Mouse (Mus musculus) lung, embryonic 16.5 days (tissue): Measurements from ENCODE around the gene Tet2. TPM values are rescaled to one million over a fixed set of nuclear protein-coding genes. Genes with fewer than 3 reads are reported as not detected.
A peak's percentile ranks its signal among the peaks of the same experiment; 100 is the strongest.

Source experiments
- ATAC-seq: fragments of 200-750 bp; cut with Nextera tagmentation; 2 replicates; pipeline ENCODE4 v1.8.0; 2017; ENCODE audit warnings: low read depth, mild to moderate bottlenecking, moderate library complexity
- H3K27ac ChIP-seq: fragments of 300-500 bp; sonication (generic); 2 replicates; pipeline ENCODE4 v1.5.1; 2014; ENCODE audit warnings: mild to moderate bottlenecking, control low read depth, low read length
- H3K27me3 ChIP-seq: fragments of 300-500 bp; sonication (generic); 2 replicates; pipeline ENCODE4 v1.6.1; 2014; ENCODE audit warnings: low read depth, low read length, mixed read lengths; ENCODE audit not compliant: control insufficient read depth, insufficient read depth
- H3K36me3 ChIP-seq: fragments of 300-500 bp; sonication (generic); 2 replicates; pipeline ENCODE4 v1.6.1; 2014; ENCODE audit warnings: low read length; ENCODE audit not compliant: control insufficient read depth, insufficient read depth
- H3K4me1 ChIP-seq: fragments of 300-500 bp; sonication (generic); replicated peaks from 2 replicates; pipeline ENCODE4 v1.6.1; 2014; ENCODE audit warnings: low read length, mixed read lengths; ENCODE audit not compliant: control insufficient read depth, insufficient read depth
- H3K4me2 ChIP-seq: fragments of 300-500 bp; sonication (generic); 2 replicates; pipeline ENCODE4 v1.6.1; 2014; ENCODE audit warnings: low read depth, low read length, control low read depth
- H3K4me3 ChIP-seq: fragments of 300-500 bp; sonication (generic); 2 replicates; pipeline ENCODE4 v1.5.1; 2014; ENCODE audit warnings: mild to moderate bottlenecking, low read length, control low read depth
- H3K9ac ChIP-seq: fragments of 300-500 bp; sonication (generic); 2 replicates; pipeline ENCODE4 v1.6.1; 2014; ENCODE audit warnings: low read length, control low read depth
- H3K9me3 ChIP-seq: fragments of 300-500 bp; sonication (generic); 2 replicates; pipeline ENCODE4 v1.6.1; 2016; ENCODE audit warnings: low read length; ENCODE audit not compliant: control insufficient read depth
- WGBS: fragments of 180-500 bp; shearing (Covaris S2); extraction: QIAGEN DNeasy Blood & Tissue Kit; methylation state at CpG from one replicate; pipeline ENCODE4 v1.1.7; 2014; 5-methylcytosine and 5-hydroxymethylcytosine counted together
- polyA plus RNA-seq: library from polyadenylated mRNA; unstranded; fragments of >200 nt; fragmentation: Nextera tagmentation; extraction: Ambion mirVana; gene quantifications from 2 replicates; pipeline ENCODE4 v1.2.1, GENCODE M21; 2015

The Tet2 gene
- polyA plus RNA-seq, 1 experiment from 2014 or later: 16.1 TPM

- Histone ChIP-seq H3K4me1 (no peaks in the 10 kb centered on the region), H3K9ac (no peak overlapping the region), H3K9me3 (no peaks in the 10 kb centered on the region), H3K27me3 (no peaks in the 10 kb centered on the region), H3K4me2 (no peak overlapping the region), H3K36me3 (no peaks in the 10 kb centered on the region), H3K4me3 (no peak overlapping the region), H3K27ac (no peak overlapping the region)
- no peak for ATAC-seq
- 58% methylated on average over 9 of the region's 9 CpGs for WGBS
These were observed 34.2 kb upstream of the Tet2 start for GRCm38 (mm10) chr3:133579140-133579539.

GRCm38 (mm10) chr3:133574969-133575368, 30.0 kb upstream of the Tet2 start:
- H3K36me3 ChIP-seq: no peaks in the 10 kb centered on the region
- ATAC-seq: no peak
- H3K4me1 ChIP-seq: no peaks in the 10 kb centered on the region
- H3K4me3 ChIP-seq: no peak overlapping the region
- H3K27ac ChIP-seq: no peak overlapping the region
- WGBS: 59% methylated on average over 6 of the region's 6 CpGs
- no peak overlapping the region for H3K4me2 ChIP-seq
- no peaks in the 10 kb centered on the region for H3K27me3 ChIP-seq
- H3K9me3 ChIP-seq: no peaks in the 10 kb centered on the region
- H3K9ac ChIP-seq: no peak overlapping the region

- H3K9me3 ChIP-seq: no peaks in the 10 kb centered on the region
- no peak overlapping the region for H3K4me2 ChIP-seq
- no peak for ATAC-seq
- H3K4me1 ChIP-seq: no peaks in the 10 kb centered on the region
- H3K27me3 ChIP-seq: no peaks in the 10 kb centered on the region
- H3K27ac ChIP-seq: no peak overlapping the region
- H3K9ac ChIP-seq: no peak overlapping the region
- 81% methylated on average over 5 of the region's 5 CpGs for WGBS
- H3K36me3 ChIP-seq: no peaks in the 10 kb centered on the region
- H3K4me3 ChIP-seq: no peak overlapping the region
These were observed 27.0 kb upstream of the Tet2 start for GRCm38 (mm10) chr3:133571961-133572360.

GRCm38 (mm10) chr3:133563503-133564205, 18.7 kb upstream of the Tet2 start:
- H3K36me3 ChIP-seq: no peaks in the 10 kb centered on the region
- H3K4me1 ChIP-seq: no peaks in the 10 kb centered on the region
- no peak overlapping the region for H3K4me3 ChIP-seq
- no peak overlapping the region for H3K9ac ChIP-seq
- 52% methylated on average over 2 of the region's 2 CpGs for WGBS
- H3K9me3 ChIP-seq: no peaks in the 10 kb centered on the region
- no peak overlapping the region for H3K4me2 ChIP-seq
- H3K27ac ChIP-seq: no peak overlapping the region
- no peaks in the 10 kb centered on the region for H3K27me3 ChIP-seq
- no peak for ATAC-seq

- Histone ChIP-seq H3K27me3 (no peaks in the 10 kb centered on the region), H3K9ac (no peak overlapping the region), H3K4me1 (no peaks in the 10 kb centered on the region; the same call in 1 of the 2 replicates), H3K4me2 (no peak overlapping the region), H3K9me3 (no peaks in the 10 kb centered on the region), H3K27ac (no peak overlapping the region), H3K36me3 (no peaks in the 10 kb centered on the region), H3K4me3 (no peak overlapping the region)
- peak; percentile 69 for ATAC-seq
- 77% methylated on average over 6 of the region's 6 CpGs for WGBS
These were observed 14.6 kb upstream of the Tet2 start for GRCm38 (mm10) chr3:133559413-133560114.

- no peaks in the 10 kb centered on the region for H3K27me3 ChIP-seq
- no peak overlapping the region for H3K4me2 ChIP-seq
- WGBS: 16% methylated on average over 6 of the region's 6 CpGs
- ATAC-seq: no peak
- H3K36me3 ChIP-seq: no peaks in the 10 kb centered on the region
- H3K9me3 ChIP-seq: no peaks in the 10 kb centered on the region
- H3K27ac ChIP-seq: peak overlapping the region; percentile 27
- H3K9ac ChIP-seq: no peak overlapping the region
- H3K4me3 ChIP-seq: no peak overlapping the region
- no peaks in the 10 kb centered on the region; the same call in 1 of the 2 replicates for H3K4me1 ChIP-seq
These were observed 12.7 kb upstream of the Tet2 start for GRCm38 (mm10) chr3:133557602-133558001.

GRCm38 (mm10) chr3:133557154-133557553, 12.2 kb upstream of the Tet2 start:
- Histone ChIP-seq H3K4me1 (no peaks in the 10 kb centered on the region; the same call in 1 of the 2 replicates), H3K4me3 (no peak overlapping the region), H3K27me3 (no peaks in the 10 kb centered on the region), H3K27ac (no peak overlapping the region), H3K9me3 (no peaks in the 10 kb centered on the region), H3K9ac (no peak overlapping the region), H3K36me3 (no peaks in the 10 kb centered on the region), H3K4me2 (no peak overlapping the region)
- 73% methylated on average over 7 of the region's 7 CpGs for WGBS
- no peak for ATAC-seq

- H3K27ac ChIP-seq: no peak overlapping the region
- no peaks in the 10 kb centered on the region for H3K27me3 ChIP-seq
- H3K9ac ChIP-seq: no peak overlapping the region
- WGBS: 86% methylated on average over 7 of the region's 7 CpGs
- ATAC-seq: no peak
- no peak overlapping the region for H3K4me3 ChIP-seq
- H3K9me3 ChIP-seq: no peaks in the 10 kb centered on the region
- H3K4me1 ChIP-seq: no peaks in the 10 kb centered on the region; the same call in 1 of the 2 replicates
- no peaks in the 10 kb centered on the region for H3K36me3 ChIP-seq
- no peak overlapping the region for H3K4me2 ChIP-seq
These were observed 10.4 kb upstream of the Tet2 start for GRCm38 (mm10) chr3:133555378-133555777.

- H3K9me3 ChIP-seq: no peaks in the 10 kb centered on the region
- H3K4me3 ChIP-seq: no peak overlapping the region
- no peaks in the 10 kb centered on the region for H3K36me3 ChIP-seq
- H3K4me1 ChIP-seq: no peaks in the 10 kb centered on the region; the same call in 1 of the 2 replicates
- no peak for ATAC-seq
- H3K27ac ChIP-seq: no peak overlapping the region
- WGBS: 60% methylated on average over 6 of the region's 6 CpGs
- H3K27me3 ChIP-seq: no peaks in the 10 kb centered on the region
- no peak overlapping the region for H3K4me2 ChIP-seq
- no peak overlapping the region for H3K9ac ChIP-seq
These were observed 9.7 kb upstream of the Tet2 start for GRCm38 (mm10) chr3:133554552-133555067.
